Mouse (Mus musculus) right cerebral cortex, adult 18-20 months (tissue): ENCODE measurements around the gene Tgfbr3.
A peak's percentile ranks its signal among the peaks of the same experiment; 100 is the strongest.

ENCODE experiments used
- DNase-seq: peaks from one replicate; pipeline ENCODE4 v3.0.0; 2022; ENCODE audit warnings: mixed read lengths

Tgfbr3 gene

GRCm38 (mm10) chr5:107202801-107203559 is 86.4 kb downstream of the Tgfbr3 start:
- DNase-seq: no peak

- no peak for DNase-seq
Observed at GRCm38 (mm10) chr5:107201509-107202182, 87.8 kb downstream of the Tgfbr3 start.

- DNase-seq: no peak
Observed at GRCm38 (mm10) chr5:107200853-107201341, 88.5 kb downstream of the Tgfbr3 start.

GRCm38 (mm10) chr5:107200221-107200635 is 89.2 kb downstream of the Tgfbr3 start:
- DNase-seq: peak; percentile 24

- DNase-seq: no peak
Observed at GRCm38 (mm10) chr5:107195751-107196395, 93.6 kb downstream of the Tgfbr3 start.

- no peak for DNase-seq
Observed at GRCm38 (mm10) chr5:107193160-107193559, 96.3 kb downstream of the Tgfbr3 start.

- DNase-seq: no peak
Observed at GRCm38 (mm10) chr5:107192372-107192771, 97.1 kb downstream of the Tgfbr3 start.

- no peak for DNase-seq
Observed at GRCm38 (mm10) chr5:107188551-107188950, 100.9 kb downstream of the Tgfbr3 start.

GRCm38 (mm10) chr5:107186206-107186605 is 103.2 kb downstream of the Tgfbr3 start:
- no peak for DNase-seq

- DNase-seq: no peak
Observed at GRCm38 (mm10) chr5:107184158-107184883, 105.1 kb downstream of the Tgfbr3 start.

- no peak for DNase-seq
Observed at GRCm38 (mm10) chr5:107183537-107183936, 105.9 kb downstream of the Tgfbr3 start.

GRCm38 (mm10) chr5:107182721-107183120 is 106.7 kb downstream of the Tgfbr3 start:
- no peak for DNase-seq

GRCm38 (mm10) chr5:107181820-107182219 is 107.6 kb downstream of the Tgfbr3 start:
- DNase-seq: no peak

GRCm38 (mm10) chr5:107179194-107179593 is 110.2 kb downstream of the Tgfbr3 start:
- no peak for DNase-seq

GRCm38 (mm10) chr5:107177791-107178190 is 111.6 kb downstream of the Tgfbr3 start:
- no peak for DNase-seq

- no peak for DNase-seq
Observed at GRCm38 (mm10) chr5:107177248-107177647, 112.2 kb downstream of the Tgfbr3 start.

GRCm38 (mm10) chr5:107176796-107177195 is 112.6 kb downstream of the Tgfbr3 start:
- no peak for DNase-seq

- DNase-seq: no peak
Observed at GRCm38 (mm10) chr5:107176196-107176595, 113.2 kb downstream of the Tgfbr3 start.

GRCm38 (mm10) chr5:107174188-107174587 is 115.2 kb downstream of the Tgfbr3 start:
- DNase-seq: no peak

- no peak for DNase-seq
Observed at GRCm38 (mm10) chr5:107173483-107173882, 115.9 kb downstream of the Tgfbr3 start.

GRCm38 (mm10) chr5:107171861-107172260 is 117.6 kb downstream of the Tgfbr3 start:
- no peak for DNase-seq

- DNase-seq: no peak
Observed at GRCm38 (mm10) chr5:107169796-107170195, 119.6 kb downstream of the Tgfbr3 start.

GRCm38 (mm10) chr5:107167872-107168300 is 121.5 kb downstream of the Tgfbr3 start:
- peak; percentile 76 for DNase-seq
